Mouse (Mus musculus): Measurements from ENCODE around the gene Icam5.

DNA sequence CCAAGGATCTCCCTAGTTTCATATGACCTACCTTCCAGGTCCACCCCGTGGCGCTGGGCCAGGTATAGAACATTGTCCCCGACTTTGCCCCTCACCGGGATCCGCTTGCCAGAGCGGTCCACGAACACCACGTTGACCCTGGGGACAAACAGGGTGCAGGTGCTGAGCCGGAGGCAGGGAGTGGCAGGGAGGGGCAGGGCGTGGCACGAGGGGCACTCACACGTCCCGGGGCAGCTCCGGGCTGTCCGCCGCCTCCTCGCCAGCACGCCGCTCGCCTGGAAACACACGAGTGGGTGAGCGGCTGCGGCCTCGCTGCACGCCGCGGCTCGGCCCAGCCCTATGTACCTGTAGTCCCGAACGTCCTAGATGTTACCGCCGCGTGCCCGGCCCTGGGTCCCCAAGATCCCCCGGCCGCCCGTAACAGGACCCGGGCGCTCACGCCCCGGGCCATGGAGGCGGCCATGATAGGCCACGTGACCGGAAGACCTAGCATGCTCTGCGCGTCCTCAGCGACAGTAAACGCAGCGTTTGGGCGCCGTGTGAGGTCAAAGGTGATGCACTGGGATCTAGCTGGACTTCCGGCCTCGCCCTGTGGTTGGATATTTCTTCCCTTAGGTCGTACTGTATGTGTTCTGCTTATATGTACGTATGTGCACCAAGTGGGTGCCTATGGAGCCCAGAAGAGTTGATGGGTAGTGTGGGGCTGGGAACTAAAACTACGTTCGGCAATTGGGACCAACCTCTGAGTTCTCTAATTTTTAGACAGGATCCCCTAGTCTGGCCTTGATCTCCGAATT lies 41.4 kb downstream of the Icam5 start, which contains the start of the genes Gm49373 and Fdx1l:
- no peak for TF ChIP-seq CTCF (IDR thresholded peaks at IDR 0.05; ENCODE audit: insufficient read depth, low read depth, low read length)
- peak; percentile 68 for TF ChIP-seq POLR2A (IDR thresholded peaks at IDR 0.05; ENCODE audit: insufficient read depth, low read depth, low read length)

Measured in olfactory bulb, adult 2 months (tissue).